Comparison of ENCODE assay signal across 11 mouse cellular contexts in genomic region chr9:105522063-105522462, GRCm38 (mm10). TPM values are rescaled to one million over a fixed set of nuclear protein-coding genes. Genes with fewer than 3 reads are reported as not detected.
DNase-seq lines count a peak whose midpoint lies in the region; ATAC-seq lines count a peak whose summit lies in the region.
"Had no signal": no experiment of that assay in that cellular context is flagged by ENCODE, and none has a peak within 500 bp of the region (broad histone marks: within the 10 kb centered on the region; RNA-seq: fewer than 3 reads in every experiment).

No protein-coding gene starts in this region.

- peak overlapping the region; percentile 70; the same call in 1 of the 2 replicates for H3K4me2 ChIP-seq in heart, embryonic 13.5 days
- no peak overlapping the region for H3K4me2 ChIP-seq in neural tube, embryonic 13.5 days
- no peak overlapping the region for H3K4me2 ChIP-seq in neural tube, embryonic 15.5 days
- H3K4me2 ChIP-seq in heart, embryonic 16.5 days (ENCODE audit: low read depth, low read length), result no peak overlapping the region
- no peak overlapping the region for H3K4me2 ChIP-seq in midbrain, embryonic 15.5 days
- H3K4me2 ChIP-seq: forebrain, embryonic 12.5 days had no signal

- ATAC-seq in heart, embryonic 13.5 days (ENCODE audit: extremely low read depth, insufficient number of reproducible peaks, low FRiP score, low TSS enrichment), result no peak
- peak; percentile 47; the same call in 1 of the 2 replicates for ATAC-seq in neural tube, embryonic 13.5 days (ENCODE audit: low read depth)
- ATAC-seq in neural tube, embryonic 15.5 days (ENCODE audit: low FRiP score), result no peak
- no peak for ATAC-seq in heart, embryonic 16.5 days (replicated peaks; ENCODE audit: extremely low read depth, insufficient read depth, low FRiP score)
- peak; percentile 46; the same call in 1 of the 2 replicates for ATAC-seq in midbrain, embryonic 15.5 days (replicated peaks)

- DNase-seq in heart, adult 18-20 months, result no peak
- DNase-seq in spleen, adult 18-20 months, result no peak
- DNase-seq in gastrocnemius, postnatal 4 days (ENCODE audit: low spot score in 2 of 2), result no peak
- DNase-seq: adrenal gland, adult 8-10 months; kidney, postnatal 25 days had no signal

- H3K9ac ChIP-seq in heart, embryonic 13.5 days, result no peak overlapping the region
- no peak overlapping the region for H3K9ac ChIP-seq in neural tube, embryonic 13.5 days
- H3K9ac ChIP-seq in neural tube, embryonic 15.5 days (replicated peaks), result no peak overlapping the region
- H3K9ac ChIP-seq in heart, embryonic 16.5 days (ENCODE audit: low read length), result no peak overlapping the region
- no peak overlapping the region for H3K9ac ChIP-seq in midbrain, embryonic 15.5 days
- H3K9ac ChIP-seq: forebrain, embryonic 12.5 days had no signal

- H3K27me3 ChIP-seq in heart, embryonic 13.5 days (replicated peaks), result no peaks in the 10 kb centered on the region
- 0 out of 2 replicates have a peak, but pooled peaks cover 3% of the 10 kb centered on the region for H3K27me3 ChIP-seq in neural tube, embryonic 13.5 days
- no peaks in the 10 kb centered on the region for H3K27me3 ChIP-seq in neural tube, embryonic 15.5 days (replicated peaks)
- no peaks in the 10 kb centered on the region for H3K27me3 ChIP-seq in heart, embryonic 16.5 days (ENCODE audit: control insufficient read depth, insufficient read depth, low read length)
- H3K27me3 ChIP-seq in midbrain, embryonic 15.5 days (replicated peaks), result no peaks in the 10 kb centered on the region

- WGBS in heart, embryonic 13.5 days, result 48% methylated on average over 3 of the region's 3 CpGs
- 31% methylated on average over 3 of the region's 3 CpGs for WGBS in neural tube, embryonic 13.5 days
- 31% methylated on average over 3 of the region's 3 CpGs for WGBS in neural tube, embryonic 15.5 days
- 51% methylated on average over 3 of the region's 3 CpGs for WGBS in heart, embryonic 16.5 days
- WGBS in midbrain, embryonic 15.5 days, result 39% methylated on average over 3 of the region's 3 CpGs

- H3K9me3 ChIP-seq in heart, embryonic 13.5 days, result no peaks in the 10 kb centered on the region
- no peaks in the 10 kb centered on the region for H3K9me3 ChIP-seq in neural tube, embryonic 13.5 days
- H3K9me3 ChIP-seq in neural tube, embryonic 15.5 days (replicated peaks), result no peaks in the 10 kb centered on the region
- H3K9me3 ChIP-seq in heart, embryonic 16.5 days (replicated peaks; ENCODE audit: control insufficient read depth, low read length), result no peaks in the 10 kb centered on the region
- no peaks in the 10 kb centered on the region for H3K9me3 ChIP-seq in midbrain, embryonic 15.5 days
- H3K9me3 ChIP-seq: forebrain, embryonic 12.5 days had no signal

- H3K27ac ChIP-seq in heart, embryonic 13.5 days (replicated peaks), result peak overlapping the region; percentile 87
- peak overlapping the region; percentile 49 for H3K27ac ChIP-seq in neural tube, embryonic 13.5 days (replicated peaks)
- H3K27ac ChIP-seq in neural tube, embryonic 15.5 days (replicated peaks), result no peak overlapping the region
- H3K27ac ChIP-seq in heart, embryonic 16.5 days (ENCODE audit: low read length), result peak overlapping the region; percentile 92
- no peak overlapping the region for H3K27ac ChIP-seq in midbrain, embryonic 15.5 days
- H3K27ac ChIP-seq: forebrain, embryonic 12.5 days had no signal

- peaks cover 48% of the 10 kb centered on the region for H3K4me1 ChIP-seq in heart, embryonic 13.5 days
- H3K4me1 ChIP-seq in neural tube, embryonic 13.5 days (replicated peaks), result peaks cover 49% of the 10 kb centered on the region
- H3K4me1 ChIP-seq in neural tube, embryonic 15.5 days, result peaks cover 17% of the 10 kb centered on the region
- peaks cover 9% of the 10 kb centered on the region for H3K4me1 ChIP-seq in heart, embryonic 16.5 days (ENCODE audit: control insufficient read depth, insufficient read depth, low read length)
- peaks cover 40% of the 10 kb centered on the region for H3K4me1 ChIP-seq in midbrain, embryonic 15.5 days

- H3K36me3 ChIP-seq in heart, embryonic 13.5 days, result no peaks in the 10 kb centered on the region
- H3K36me3 ChIP-seq in neural tube, embryonic 13.5 days, result no peaks in the 10 kb centered on the region
- no peaks in the 10 kb centered on the region for H3K36me3 ChIP-seq in neural tube, embryonic 15.5 days
- no peaks in the 10 kb centered on the region for H3K36me3 ChIP-seq in heart, embryonic 16.5 days (ENCODE audit: control insufficient read depth, insufficient read depth)
- no peaks in the 10 kb centered on the region for H3K36me3 ChIP-seq in midbrain, embryonic 15.5 days (replicated peaks)
- H3K36me3 ChIP-seq: forebrain, embryonic 12.5 days had no signal

- no peak overlapping the region for H3K4me3 ChIP-seq in heart, embryonic 13.5 days
- H3K4me3 ChIP-seq in neural tube, embryonic 13.5 days, result no peak overlapping the region
- no peak overlapping the region for H3K4me3 ChIP-seq in neural tube, embryonic 15.5 days (replicated peaks)
- H3K4me3 ChIP-seq in heart, embryonic 16.5 days (ENCODE audit: low read length), result no peak overlapping the region
- H3K4me3 ChIP-seq in midbrain, embryonic 15.5 days, result no peak overlapping the region
- H3K4me3 ChIP-seq: forebrain, embryonic 12.5 days had no signal

RNA-seq across cellular contexts. Expression of gene Atp2c1, which starts 5.1 kb away (rescaled TPM):
- 45.8 and 46.6 TPM in 2 replicates for polyA plus RNA-seq in heart, embryonic 13.5 days (2015; fragmentation: Nextera tagmentation; extraction: Ambion mirVana)
- total RNA-seq in heart, adult 18-20 months (2021), result 10 to 100 TPM; 58.6 to 65.0 TPM
- polyA plus RNA-seq in neural tube, embryonic 13.5 days (2015; fragmentation: Nextera tagmentation; extraction: Ambion mirVana), result 97.1 and 100 TPM in 2 replicates
- polyA plus RNA-seq in neural tube, embryonic 15.5 days (2015; fragmentation: Nextera tagmentation; extraction: Ambion mirVana), result 86.7 and 90.0 TPM in 2 replicates
- polyA plus RNA-seq in heart, embryonic 16.5 days (2015; fragmentation: Nextera tagmentation; extraction: Ambion mirVana), result 43.7 and 53.4 TPM in 2 replicates
- 110 and 113 TPM in 2 replicates for polyA plus RNA-seq in midbrain, embryonic 15.5 days (2015; fragmentation: Nextera tagmentation; extraction: Ambion mirVana)
- total RNA-seq in gastrocnemius, postnatal 4 days (2021), result 10 to 100 TPM; 65.9 to 71.9 TPM

Comparison
In these comparisons a context has a peak if more than half of its experiments do, and no peak if none do; other contexts are left out.
1. ATAC-seq: peak in neural tube, embryonic 13.5 days (single experiment) and midbrain, embryonic 15.5 days (single experiment); none in heart, embryonic 13.5 days (single experiment), neural tube, embryonic 15.5 days (single experiment) and heart, embryonic 16.5 days (single experiment).
2. H3K27ac ChIP-seq: peak in heart, embryonic 13.5 days (single experiment), neural tube, embryonic 13.5 days (single experiment) and heart, embryonic 16.5 days (single experiment); none in neural tube, embryonic 15.5 days (single experiment) and midbrain, embryonic 15.5 days (single experiment).